Mouse (Mus musculus): ENCODE results near the gene Megf9. TPM values are rescaled to one million over a fixed set of nuclear protein-coding genes. Genes with fewer than 3 reads are reported as not detected.
A peak's percentile ranks its signal among the peaks of the same experiment; 100 is the strongest.

The Megf9 gene
- polyA plus RNA-seq, 1 experiment: 26.1 TPM

- no peak overlapping the region for H3K4me3 ChIP-seq (replicated peaks; ENCODE audit: extremely low read depth, low read depth, low read length)
- no peaks in the 10 kb centered on the region; the same call in none of the 2 replicates for H3K4me1 ChIP-seq (ENCODE audit: control insufficient read depth, insufficient read depth, low read length)
- 59% methylated on average over 2 of the region's 2 CpGs for WGBS
- TF ChIP-seq POLR2A (IDR thresholded peaks at IDR 0.05; ENCODE audit: borderline replicate concordance, extremely low read depth, low read depth, low read length) (no peak), CTCF (IDR thresholded peaks at IDR 0.05; ENCODE audit: insufficient read depth, low read length) (no peak)
- no peak for DNase-seq
Observed at GRCm38 (mm10) chr4:70545869-70546542, 11.2 kb upstream of the Megf9 start.

DNA sequence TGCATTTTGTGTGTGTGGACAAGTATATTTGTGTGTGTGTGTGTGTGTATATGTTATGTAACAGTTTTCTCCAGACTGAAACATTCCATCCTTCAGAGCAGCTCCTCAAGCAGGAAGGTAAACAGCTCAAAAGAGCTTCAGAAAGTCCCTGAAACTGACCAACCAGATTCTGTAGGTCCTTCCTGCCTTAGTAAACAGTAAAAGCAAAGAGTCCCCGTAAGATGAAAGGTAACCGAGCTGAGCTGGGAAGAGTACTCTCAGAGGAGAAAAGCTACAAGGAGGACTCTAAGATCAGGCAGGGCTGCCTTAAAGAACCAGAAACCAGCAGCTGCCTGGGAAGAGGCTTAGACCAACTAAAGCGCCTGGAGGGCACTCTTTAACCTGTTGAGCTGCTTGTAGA lies 9.6 kb upstream of the Megf9 start:
- TF ChIP-seq CTCF (IDR thresholded peaks at IDR 0.05; ENCODE audit: insufficient read depth, low read length) (no peak), POLR2A (IDR thresholded peaks at IDR 0.05; ENCODE audit: borderline replicate concordance, extremely low read depth, low read depth, low read length) (no peak)
- no peak for DNase-seq
- Histone ChIP-seq H3K4me3 (replicated peaks; ENCODE audit: extremely low read depth, low read depth, low read length) (no peak overlapping the region), H3K4me1 (ENCODE audit: control insufficient read depth, insufficient read depth, low read length) (no peaks in the 10 kb centered on the region; the same call in none of the 2 replicates)
- 53% methylated on average over 3 of the region's 3 CpGs for WGBS

GRCm38 (mm10) chr4:70542387-70542786 lies 7.6 kb upstream of the Megf9 start:
- Histone ChIP-seq H3K4me3 (replicated peaks; ENCODE audit: extremely low read depth, low read depth, low read length) (no peak overlapping the region), H3K4me1 (ENCODE audit: control insufficient read depth, insufficient read depth, low read length) (no peaks in the 10 kb centered on the region; the same call in none of the 2 replicates)
- no peak for TF ChIP-seq POLR2A (IDR thresholded peaks at IDR 0.05; ENCODE audit: borderline replicate concordance, extremely low read depth, low read depth, low read length)
- no peak for TF ChIP-seq CTCF (IDR thresholded peaks at IDR 0.05; ENCODE audit: insufficient read depth, low read length)
- no peak for DNase-seq
- 50% methylated on average over 2 of the region's 2 CpGs for WGBS

GRCm38 (mm10) chr4:70540743-70541142 lies 5.9 kb upstream of the Megf9 start:
- TF ChIP-seq POLR2A (IDR thresholded peaks at IDR 0.05; ENCODE audit: borderline replicate concordance, extremely low read depth, low read depth, low read length) (no peak), CTCF (IDR thresholded peaks at IDR 0.05; ENCODE audit: insufficient read depth, low read length) (no peak)
- WGBS: 42% methylated on average over 6 of the region's 6 CpGs
- Histone ChIP-seq H3K4me3 (replicated peaks; ENCODE audit: extremely low read depth, low read depth, low read length) (no peak overlapping the region), H3K4me1 (ENCODE audit: control insufficient read depth, insufficient read depth, low read length) (peaks cover 7% of the 10 kb centered on the region)
- DNase-seq: no peak

GRCm38 (mm10) chr4:70536661-70537580 lies 2.1 kb upstream of the Megf9 start:
- 50% methylated on average over 2 of the region's 2 CpGs for WGBS
- Histone ChIP-seq H3K4me3 (replicated peaks; ENCODE audit: extremely low read depth, low read depth, low read length) (no peak overlapping the region), H3K4me1 (ENCODE audit: control insufficient read depth, insufficient read depth, low read length) (peaks cover 13% of the 10 kb centered on the region)
- TF ChIP-seq CTCF (IDR thresholded peaks at IDR 0.05; ENCODE audit: insufficient read depth, low read length) (no peak), POLR2A (IDR thresholded peaks at IDR 0.05; ENCODE audit: borderline replicate concordance, extremely low read depth, low read depth, low read length) (no peak)
- no peak for DNase-seq

GRCm38 (mm10) chr4:70535711-70536311 lies 1.0 kb upstream of the Megf9 start:
- Histone ChIP-seq H3K4me1 (ENCODE audit: control insufficient read depth, insufficient read depth, low read length) (peaks cover 13% of the 10 kb centered on the region), H3K4me3 (replicated peaks; ENCODE audit: extremely low read depth, low read depth, low read length) (peak overlapping the region; percentile 87)
- 8% methylated on average over 7 of the region's 7 CpGs for WGBS
- TF ChIP-seq POLR2A (IDR thresholded peaks at IDR 0.05; ENCODE audit: borderline replicate concordance, extremely low read depth, low read depth, low read length) (no peak), CTCF (IDR thresholded peaks at IDR 0.05; ENCODE audit: insufficient read depth, low read length) (no peak)
- DNase-seq: peak; percentile 47

GRCm38 (mm10) chr4:70535289-70535688 lies 494 bp upstream of the Megf9 start:
- no peak for TF ChIP-seq CTCF (IDR thresholded peaks at IDR 0.05; ENCODE audit: insufficient read depth, low read length)
- no peak for TF ChIP-seq POLR2A (IDR thresholded peaks at IDR 0.05; ENCODE audit: borderline replicate concordance, extremely low read depth, low read depth, low read length)
- 2% methylated on average over 18 of the region's 18 CpGs for WGBS

GRCm38 (mm10) chr4:70534078-70534890 lies 511 bp downstream of the Megf9 start:
- peaks cover 13% of the 10 kb centered on the region for H3K4me1 ChIP-seq (ENCODE audit: control insufficient read depth, insufficient read depth, low read length)
- peak overlapping the region; percentile 83 for H3K4me3 ChIP-seq (replicated peaks; ENCODE audit: extremely low read depth, low read depth, low read length)
- WGBS: under 1% methylated on average over 51 of the region's 66 CpGs
- TF ChIP-seq POLR2A (IDR thresholded peaks at IDR 0.05; ENCODE audit: borderline replicate concordance, extremely low read depth, low read depth, low read length) (no peak), CTCF (IDR thresholded peaks at IDR 0.05; ENCODE audit: insufficient read depth, low read length) (no peak)
- peak; percentile 56 for DNase-seq

More at GRCm38 (mm10) chr4:70535289-70535688, 494 bp upstream of the Megf9 start:
- DNase-seq: no peak
- Histone ChIP-seq H3K4me3 (replicated peaks; ENCODE audit: extremely low read depth, low read depth, low read length) (peak overlapping the region; percentile 87), H3K4me1 (ENCODE audit: control insufficient read depth, insufficient read depth, low read length) (peaks cover 13% of the 10 kb centered on the region)

Measured in lung, adult 2 months (tissue).